Mouse (Mus musculus): Measurements from ENCODE around the gene Wnt16. TPM values are rescaled to one million over a fixed set of nuclear protein-coding genes. Genes with fewer than 3 reads are reported as not detected.

Wnt16 gene
- total and polyA plus RNA-seq, 2 experiments from 2014 or later = 0.69 to 1.0 TPM

GRCm38 (mm10) chr6:22339763-22340542, 51.9 kb downstream of the Wnt16 start:
- Histone ChIP-seq H3K9me3 (replicated peaks; ENCODE audit: control insufficient read depth, low read length) (no peaks in the 10 kb centered on the region), H3K27me3 (ENCODE audit: control insufficient read depth, insufficient read depth, low read length) (no peaks in the 10 kb centered on the region), H3K36me3 (replicated peaks; ENCODE audit: control insufficient read depth, insufficient read depth, low read length) (peaks cover 9% of the 10 kb centered on the region; the same call in 1 of the 2 replicates), H3K4me2 (ENCODE audit: low read depth, low read length) (no peak overlapping the region), H3K27ac (ENCODE audit: low read depth) (no peak overlapping the region), H3K9ac (replicated peaks; ENCODE audit: low read depth, low read length) (no peak overlapping the region), H3K4me3 (ENCODE audit: low read depth, low read length) (no peak overlapping the region), H3K4me1 (ENCODE audit: control insufficient read depth, insufficient read depth) (no peaks in the 10 kb centered on the region)
- ATAC-seq (ENCODE audit: insufficient read depth, low read depth) (no peak), DNase-seq (ENCODE audit: low spot score) (no peak)
- 78% methylated on average over 15 of the region's 15 CpGs for WGBS
- TF ChIP-seq EP300 (IDR thresholded peaks at IDR 0.05; ENCODE audit: low read depth) (no peak), CTCF (IDR thresholded peaks at IDR 0.05; ENCODE audit: low read depth) (no peak)

DNA sequence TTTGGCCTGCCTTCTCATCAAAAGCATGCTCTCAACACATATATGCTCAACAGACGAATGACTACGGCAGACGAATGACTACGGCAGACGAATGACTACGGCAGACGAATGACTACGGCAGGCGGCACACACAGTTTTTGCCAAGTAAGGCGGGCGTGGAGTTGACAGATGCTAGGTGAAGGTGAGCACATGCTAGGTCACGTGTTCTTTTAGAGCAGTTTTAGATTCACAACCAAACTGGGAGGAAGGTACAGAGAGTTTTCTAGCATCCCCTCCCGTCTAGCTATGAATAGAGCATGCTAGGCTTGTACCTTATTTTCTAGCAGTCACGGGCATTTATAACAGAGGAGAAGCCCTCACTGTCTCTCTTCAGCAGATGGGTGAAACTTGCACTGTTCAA, 52.8 kb downstream of the Wnt16 start:
- no peaks in the 10 kb centered on the region for H3K4me1 ChIP-seq (ENCODE audit: control insufficient read depth, insufficient read depth)
- ATAC-seq (ENCODE audit: insufficient read depth, low read depth) (no peak), DNase-seq (ENCODE audit: low spot score) (no peak)
- WGBS = 91% methylated on average over 14 of the region's 14 CpGs
- TF ChIP-seq EP300 (IDR thresholded peaks at IDR 0.05; ENCODE audit: low read depth) = no peak
- TF ChIP-seq CTCF (IDR thresholded peaks at IDR 0.05; ENCODE audit: low read depth) = no peak
- no peak overlapping the region for H3K27ac ChIP-seq (ENCODE audit: low read depth)
- no peak overlapping the region for H3K9ac ChIP-seq (replicated peaks; ENCODE audit: low read depth, low read length)
- no peak overlapping the region for H3K4me3 ChIP-seq (ENCODE audit: low read depth, low read length)
- H3K9me3 ChIP-seq (replicated peaks; ENCODE audit: control insufficient read depth, low read length) = no peaks in the 10 kb centered on the region
- H3K36me3 ChIP-seq (replicated peaks; ENCODE audit: control insufficient read depth, insufficient read depth, low read length) = peaks cover 9% of the 10 kb centered on the region; the same call in 1 of the 2 replicates
- no peak overlapping the region for H3K4me2 ChIP-seq (ENCODE audit: low read depth, low read length)
- no peaks in the 10 kb centered on the region for H3K27me3 ChIP-seq (ENCODE audit: control insufficient read depth, insufficient read depth, low read length)

GRCm38 (mm10) chr6:22343292-22343691, 55.3 kb downstream of the Wnt16 start:
- Histone ChIP-seq H3K4me3 (ENCODE audit: low read depth, low read length) (no peak overlapping the region), H3K27ac (ENCODE audit: low read depth) (no peak overlapping the region), H3K9me3 (replicated peaks; ENCODE audit: control insufficient read depth, low read length) (no peaks in the 10 kb centered on the region), H3K9ac (replicated peaks; ENCODE audit: low read depth, low read length) (no peak overlapping the region), H3K4me2 (ENCODE audit: low read depth, low read length) (no peak overlapping the region), H3K4me1 (ENCODE audit: control insufficient read depth, insufficient read depth) (peaks cover 7% of the 10 kb centered on the region; the same call in 1 of the 2 replicates), H3K27me3 (ENCODE audit: control insufficient read depth, insufficient read depth, low read length) (no peaks in the 10 kb centered on the region), H3K36me3 (replicated peaks; ENCODE audit: control insufficient read depth, insufficient read depth, low read length) (peaks cover 9% of the 10 kb centered on the region; the same call in 1 of the 2 replicates)
- 88% methylated on average over 3 of the region's 3 CpGs for WGBS
- DNase-seq (ENCODE audit: low spot score) = no peak
- no peak for TF ChIP-seq EP300 (IDR thresholded peaks at IDR 0.05; ENCODE audit: low read depth)
- no peak for TF ChIP-seq CTCF (IDR thresholded peaks at IDR 0.05; ENCODE audit: low read depth)
- no peak for ATAC-seq (ENCODE audit: insufficient read depth, low read depth)

- Histone ChIP-seq H3K4me1 (ENCODE audit: control insufficient read depth, insufficient read depth) (peaks cover 7% of the 10 kb centered on the region; the same call in 1 of the 2 replicates), H3K27me3 (ENCODE audit: control insufficient read depth, insufficient read depth, low read length) (no peaks in the 10 kb centered on the region), H3K4me3 (ENCODE audit: low read depth, low read length) (no peak overlapping the region), H3K9ac (replicated peaks; ENCODE audit: low read depth, low read length) (no peak overlapping the region), H3K36me3 (replicated peaks; ENCODE audit: control insufficient read depth, insufficient read depth, low read length) (peaks cover 7% of the 10 kb centered on the region; the same call in 1 of the 2 replicates), H3K27ac (ENCODE audit: low read depth) (no peak overlapping the region), H3K9me3 (replicated peaks; ENCODE audit: control insufficient read depth, low read length) (no peaks in the 10 kb centered on the region), H3K4me2 (ENCODE audit: low read depth, low read length) (no peak overlapping the region)
- no peak for DNase-seq (ENCODE audit: low spot score)
- ATAC-seq (ENCODE audit: insufficient read depth, low read depth) = no peak
- TF ChIP-seq EP300 (IDR thresholded peaks at IDR 0.05; ENCODE audit: low read depth) (no peak), CTCF (IDR thresholded peaks at IDR 0.05; ENCODE audit: low read depth) (no peak)
- 90% methylated on average over 6 of the region's 6 CpGs for WGBS
Measured at GRCm38 (mm10) chr6:22343706-22344105, 55.7 kb downstream of the Wnt16 start.

GRCm38 (mm10) chr6:22344443-22344842, 56.4 kb downstream of the Wnt16 start:
- Histone ChIP-seq H3K4me3 (ENCODE audit: low read depth, low read length) (no peak overlapping the region), H3K9ac (replicated peaks; ENCODE audit: low read depth, low read length) (no peak overlapping the region), H3K9me3 (replicated peaks; ENCODE audit: control insufficient read depth, low read length) (no peaks in the 10 kb centered on the region), H3K4me1 (ENCODE audit: control insufficient read depth, insufficient read depth) (peaks cover 10% of the 10 kb centered on the region; the same call in 1 of the 2 replicates), H3K36me3 (replicated peaks; ENCODE audit: control insufficient read depth, insufficient read depth, low read length) (0 out of 2 replicates have a peak, but pooled peaks cover 4% of the 10 kb centered on the region), H3K27me3 (ENCODE audit: control insufficient read depth, insufficient read depth, low read length) (no peaks in the 10 kb centered on the region), H3K27ac (ENCODE audit: low read depth) (0 out of 2 replicates have a peak overlapping the region, but pooled peaks have one; percentile 5), H3K4me2 (ENCODE audit: low read depth, low read length) (peak overlapping the region; percentile 8; the same call in 1 of the 2 replicates)
- no peak for ATAC-seq (ENCODE audit: insufficient read depth, low read depth)
- no peak for DNase-seq (ENCODE audit: low spot score)
- TF ChIP-seq CTCF (IDR thresholded peaks at IDR 0.05; ENCODE audit: low read depth) (no peak), EP300 (IDR thresholded peaks at IDR 0.05; ENCODE audit: low read depth) (no peak)
- whole genome bisulfite sequencing = 13% methylated on average over 6 of the region's 6 CpGs

All from heart, postnatal 0 days (tissue).